Mouse (Mus musculus) brain, embryonic 18.5 days (tissue): ENCODE measurements at regions not wholly inside any gene's neighbourhood (a gene's known extent, or its start where the extent isn't known, plus 50 kb on each side); places are given as distances from the start of the nearest gene placed in this dataset.
A peak's percentile ranks its signal among the peaks of the same experiment; 100 is the strongest.

Source experiments
- DNase-seq: peaks from one replicate; pipeline ENCODE4 v3.0.0-alpha.2; 2012; ENCODE audit warnings: low read depth, low spot score

- DNase-seq, result no peak
These were observed 126.2 kb upstream of the Adgrl2 start for GRCm38 (mm10) chr3:149116604-149117003.

- no peak for DNase-seq
These were observed 125.5 kb upstream of the Adgrl2 start for GRCm38 (mm10) chr3:149115901-149116300.

GRCm38 (mm10) chr3:149112878-149113277, 122.5 kb upstream of the Adgrl2 start:
- DNase-seq, result no peak

- DNase-seq, result no peak
These were observed 121.4 kb upstream of the Adgrl2 start for GRCm38 (mm10) chr3:149111529-149112439.

- DNase-seq, result no peak
These were observed 120.5 kb upstream of the Adgrl2 start for GRCm38 (mm10) chr3:149110831-149111230.

GRCm38 (mm10) chr3:149105709-149106450, 115.5 kb upstream of the Adgrl2 start:
- DNase-seq, result no peak

GRCm38 (mm10) chr3:149105181-149105580, 114.8 kb upstream of the Adgrl2 start:
- no peak for DNase-seq

- DNase-seq, result no peak
These were observed 113.7 kb upstream of the Adgrl2 start for GRCm38 (mm10) chr3:149104080-149104479.

- no peak for DNase-seq
These were observed 113.1 kb upstream of the Adgrl2 start for GRCm38 (mm10) chr3:149103469-149103868.

GRCm38 (mm10) chr3:149102846-149103245, 112.5 kb upstream of the Adgrl2 start:
- DNase-seq, result peak; percentile 54

- no peak for DNase-seq
These were observed 111.4 kb upstream of the Adgrl2 start for GRCm38 (mm10) chr3:149101785-149102184.

- no peak for DNase-seq
These were observed 108.4 kb upstream of the Adgrl2 start for GRCm38 (mm10) chr3:149098764-149099163.

GRCm38 (mm10) chr3:149097026-149097425, 106.7 kb upstream of the Adgrl2 start:
- no peak for DNase-seq

GRCm38 (mm10) chr3:149092649-149093048, 102.3 kb upstream of the Adgrl2 start:
- no peak for DNase-seq

- DNase-seq, result no peak
These were observed 99.7 kb upstream of the Adgrl2 start for GRCm38 (mm10) chr3:149090103-149090502.

- no peak for DNase-seq
These were observed 98.3 kb upstream of the Adgrl2 start for GRCm38 (mm10) chr3:149088621-149089128.

GRCm38 (mm10) chr3:149087488-149087887, 97.1 kb upstream of the Adgrl2 start:
- no peak for DNase-seq

- no peak for DNase-seq
These were observed 96.3 kb upstream of the Adgrl2 start for GRCm38 (mm10) chr3:149086704-149087103.

- DNase-seq, result no peak
These were observed 95.7 kb upstream of the Adgrl2 start for GRCm38 (mm10) chr3:149086086-149086485.

- no peak for DNase-seq
These were observed 94.7 kb upstream of the Adgrl2 start for GRCm38 (mm10) chr3:149084861-149085598.

- no peak for DNase-seq
These were observed 93.0 kb upstream of the Adgrl2 start for GRCm38 (mm10) chr3:149083391-149083790.

- DNase-seq, result no peak
These were observed 88.5 kb upstream of the Adgrl2 start for GRCm38 (mm10) chr3:149078881-149079280.
